Mouse (Mus musculus): Measurements from ENCODE around the gene Ap5s1.

Gene Ap5s1

GRCm38 (mm10) chr2:131206778-131207177 is at the start of gene Ap5s1:
Ap5s1 (plus strand) TSS chr2:131207078.
- DNase-seq (ENCODE audit: extremely low read depth, insufficient read length, low spot score) = no peak

- no peak for DNase-seq (ENCODE audit: extremely low read depth, insufficient read length, low spot score)
These were observed 47.4 kb upstream of the Ap5s1 start for GRCm38 (mm10) chr2:131159491-131159910.

- DNase-seq (ENCODE audit: extremely low read depth, insufficient read length, low spot score) = peak; percentile 97
These were observed 46.8 kb upstream of the Ap5s1 start, which contains the start of gene 1700037H04Rik for GRCm38 (mm10) chr2:131159938-131160581. 1700037H04Rik (minus strand) TSS chr2:131160081.

- DNase-seq (ENCODE audit: extremely low read depth, insufficient read length, low spot score) = no peak
These were observed 46.2 kb upstream of the Ap5s1 start for GRCm38 (mm10) chr2:131160671-131161111.

- no peak for DNase-seq (ENCODE audit: extremely low read depth, insufficient read length, low spot score)
These were observed 43.0 kb upstream of the Ap5s1 start for GRCm38 (mm10) chr2:131163924-131164323.

GRCm38 (mm10) chr2:131166172-131166571 is 40.7 kb upstream of the Ap5s1 start:
- no peak for DNase-seq (ENCODE audit: extremely low read depth, insufficient read length, low spot score)

GRCm38 (mm10) chr2:131167984-131168383 is 38.9 kb upstream of the Ap5s1 start:
- no peak for DNase-seq (ENCODE audit: extremely low read depth, insufficient read length, low spot score)

- DNase-seq (ENCODE audit: extremely low read depth, insufficient read length, low spot score) = no peak
These were observed 38.0 kb upstream of the Ap5s1 start for GRCm38 (mm10) chr2:131168914-131169313.

GRCm38 (mm10) chr2:131170936-131171335 is 35.9 kb upstream of the Ap5s1 start:
- DNase-seq (ENCODE audit: extremely low read depth, insufficient read length, low spot score) = no peak

- no peak for DNase-seq (ENCODE audit: extremely low read depth, insufficient read length, low spot score)
These were observed 35.3 kb upstream of the Ap5s1 start for GRCm38 (mm10) chr2:131171401-131172104.

- DNase-seq (ENCODE audit: extremely low read depth, insufficient read length, low spot score) = no peak
These were observed 34.6 kb upstream of the Ap5s1 start for GRCm38 (mm10) chr2:131172322-131172721.

- DNase-seq (ENCODE audit: extremely low read depth, insufficient read length, low spot score) = peak; percentile 56
These were observed 32.2 kb upstream of the Ap5s1 start for GRCm38 (mm10) chr2:131174700-131175099.

GRCm38 (mm10) chr2:131175286-131175944 is 31.5 kb upstream of the Ap5s1 start:
- DNase-seq (ENCODE audit: extremely low read depth, insufficient read length, low spot score) = no peak

GRCm38 (mm10) chr2:131175945-131176309 is 31.0 kb upstream of the Ap5s1 start:
- no peak for DNase-seq (ENCODE audit: extremely low read depth, insufficient read length, low spot score)

GRCm38 (mm10) chr2:131176491-131176890 is 30.4 kb upstream of the Ap5s1 start:
- DNase-seq (ENCODE audit: extremely low read depth, insufficient read length, low spot score) = no peak

- DNase-seq (ENCODE audit: extremely low read depth, insufficient read length, low spot score) = no peak
These were observed 28.9 kb upstream of the Ap5s1 start for GRCm38 (mm10) chr2:131177932-131178331.

GRCm38 (mm10) chr2:131178828-131179245 is 28.0 kb upstream of the Ap5s1 start:
- DNase-seq (ENCODE audit: extremely low read depth, insufficient read length, low spot score) = peak; percentile 73

GRCm38 (mm10) chr2:131179246-131179886 is 27.5 kb upstream of the Ap5s1 start:
- DNase-seq (ENCODE audit: extremely low read depth, insufficient read length, low spot score) = peak; percentile 80

GRCm38 (mm10) chr2:131179990-131180587 is 26.8 kb upstream of the Ap5s1 start, which contains the start of gene Cenpb:
Cenpb (minus strand) TSS chr2:131180067.
- DNase-seq (ENCODE audit: extremely low read depth, insufficient read length, low spot score) = peak; percentile 79

GRCm38 (mm10) chr2:131186343-131186742 is 20.5 kb upstream of the Ap5s1 start:
- no peak for DNase-seq (ENCODE audit: extremely low read depth, insufficient read length, low spot score)
